In genomic region chrX:12794842-12795241, GRCm38 (mm10) we compare ENCODE assay signal across 7 mouse cellular contexts. TPM values are rescaled to one million over a fixed set of nuclear protein-coding genes. Genes with fewer than 3 reads are reported as not detected.
A peak's percentile ranks its signal among the peaks of the same experiment; 100 is the strongest.
DNase-seq lines count a peak whose midpoint lies in the region; TF ChIP-seq lines count a peak whose summit lies in the region.

No protein-coding gene starts in this region.

- no peak for TF ChIP-seq POLR2A in brain, embryonic 14.5 days (IDR thresholded peaks at IDR 0.05; ENCODE audit: borderline replicate concordance, extremely low read depth, insufficient read depth, insufficient read length, poor library complexity, severe bottlenecking)

- peak; percentile 19; the same call in 1 of the 2 replicates for TF ChIP-seq CTCF in brain, embryonic 14.5 days (IDR thresholded peaks at IDR 0.05; ENCODE audit: borderline replicate concordance, extremely low read depth, insufficient read depth, insufficient read length)

- intact Hi-C loops in left cerebral cortex, postnatal 14 days (cut with DNase I): no loop called here

- peak; percentile 3 to 5 for DNase-seq in left cerebral cortex, postnatal 14 days (ENCODE audit: low spot score in 2 of 2)
- no peak for DNase-seq in left cerebral cortex, adult 9 months (ENCODE audit: low spot score in 2 of 2)
- peak; percentile 25 for DNase-seq in Muller cell, postnatal 12 days (ENCODE audit: inconsistent ontology term)
- DNase-seq in brain, embryonic 14.5 days (ENCODE audit: low read depth): peak; percentile 42
- peak; percentile 35 to 62 for DNase-seq in kidney, postnatal 36 days
- peak; percentile 11 to 17 for DNase-seq in thymus, postnatal 36 days
- no peak for DNase-seq in neural tube, embryonic 10.5 days (ENCODE audit: extremely low spot score, low spot score)

RNA-seq across cellular contexts. Expression of gene Med14, which starts 33.0 kb away (rescaled TPM):
- total RNA-seq in left cerebral cortex, postnatal 14 days (2021): 10 to 100 TPM; 76.8 to 81.5 TPM
- polyA plus RNA-seq in brain, embryonic 14.5 days (2012; rRNA removed): 38.8 and 41.1 TPM in 2 replicates

Comparison
In these comparisons a context has a peak if more than half of its experiments do, and no peak if none do; other contexts are left out.
1. DNase-seq: peak in left cerebral cortex, postnatal 14 days (2 of 2), Muller cell, postnatal 12 days (single experiment), brain, embryonic 14.5 days (single experiment), kidney, postnatal 36 days (2 of 2) and thymus, postnatal 36 days (2 of 2); none in left cerebral cortex, adult 9 months (0 of 2) and neural tube, embryonic 10.5 days (single experiment).